Mouse (Mus musculus): Measurements from ENCODE around the gene Gse1. TPM values are rescaled to one million over a fixed set of nuclear protein-coding genes. Genes with fewer than 3 reads are reported as not detected.

The Gse1 gene
- total RNA-seq, 1 experiment, result 21.4 TPM

- Histone ChIP-seq H3K9me3 (ENCODE audit: control insufficient read depth, insufficient read depth, low read depth, low read length) (no peaks in the 10 kb centered on the region), H3K4me1 (ENCODE audit: control insufficient read depth in 2 of 2, insufficient read depth in 2 of 2, low read length in 2 of 2, poor library complexity in 1 of 2) (peaks cover 10 to 50% of the 10 kb centered on the region in 2 experiments; a peak in 3 of 4 replicates), H3K36me3 (ENCODE audit: control insufficient read depth, insufficient read depth, low read length, poor library complexity, severe bottlenecking) (no peaks in the 10 kb centered on the region), H3K9ac (ENCODE audit: insufficient read depth, low read depth, low read length, poor library complexity, severe bottlenecking) (no peak overlapping the region), H3K4me3 (ENCODE audit: insufficient read depth in 1 of 2, low read depth in 1 of 2, low read length in 2 of 2, poor library complexity in 1 of 2, severe bottlenecking in 1 of 2) (no peak overlapping the region; a peak in 1 of 4 replicates), H3K27ac (ENCODE audit: insufficient read depth, low read depth, low read length, poor library complexity, severe bottlenecking) (no peak overlapping the region)
- in situ Hi-C loops (cut with MboI; ENCODE audit: low sequenced_read_pairs in 2 of 2, unreplicated experiment in 2 of 2), result no loop called here
- no peak for DNase-seq (ENCODE audit: low read depth, low spot score)
- TF ChIP-seq HCFC1 (IDR thresholded peaks at IDR 0.05; ENCODE audit: borderline replicate concordance, insufficient read depth, low read length) (no peak), ZNF384 (IDR thresholded peaks at IDR 0.05; ENCODE audit: low read depth, low read length) (no peak), CHD2 (IDR thresholded peaks at IDR 0.05; ENCODE audit: low read depth, low read length) (no peak), MAFK (IDR thresholded peaks at IDR 0.05; ENCODE audit: insufficient read depth, low read depth, low read length) (no peak), ZC3H11A (IDR thresholded peaks at IDR 0.05; ENCODE audit: borderline replicate concordance, low read depth, low read length) (no peak)
Observed at GRCm38 (mm10) chr8:120425199-120425941, 197.1 kb downstream of the Gse1 start.

GRCm38 (mm10) chr8:120426105-120426504 is 197.8 kb downstream of the Gse1 start:
- Histone ChIP-seq H3K27ac (ENCODE audit: insufficient read depth, low read depth, low read length, poor library complexity, severe bottlenecking) (no peak overlapping the region), H3K36me3 (ENCODE audit: control insufficient read depth, insufficient read depth, low read length, poor library complexity, severe bottlenecking) (no peaks in the 10 kb centered on the region), H3K9me3 (ENCODE audit: control insufficient read depth, insufficient read depth, low read depth, low read length) (no peaks in the 10 kb centered on the region), H3K4me1 (ENCODE audit: control insufficient read depth in 2 of 2, insufficient read depth in 2 of 2, low read length in 2 of 2, poor library complexity in 1 of 2) (peaks cover 8 to 47% of the 10 kb centered on the region in 2 experiments; a peak in 3 of 4 replicates), H3K9ac (ENCODE audit: insufficient read depth, low read depth, low read length, poor library complexity, severe bottlenecking) (no peak overlapping the region), H3K4me3 (ENCODE audit: insufficient read depth in 1 of 2, low read depth in 1 of 2, low read length in 2 of 2, poor library complexity in 1 of 2, severe bottlenecking in 1 of 2) (no peak overlapping the region)
- in situ Hi-C loops (cut with MboI; ENCODE audit: low sequenced_read_pairs in 2 of 2, unreplicated experiment in 2 of 2), result no loop called here
- TF ChIP-seq MAFK (IDR thresholded peaks at IDR 0.05; ENCODE audit: insufficient read depth, low read depth, low read length), result no peak
- no peak for TF ChIP-seq HCFC1 (IDR thresholded peaks at IDR 0.05; ENCODE audit: borderline replicate concordance, insufficient read depth, low read length)
- TF ChIP-seq ZNF384 (IDR thresholded peaks at IDR 0.05; ENCODE audit: low read depth, low read length), result no peak
- no peak for TF ChIP-seq ZC3H11A (IDR thresholded peaks at IDR 0.05; ENCODE audit: borderline replicate concordance, low read depth, low read length)
- no peak for TF ChIP-seq CHD2 (IDR thresholded peaks at IDR 0.05; ENCODE audit: low read depth, low read length)
- DNase-seq (ENCODE audit: low read depth, low spot score), result no peak

GRCm38 (mm10) chr8:120426622-120427385 is 198.5 kb downstream of the Gse1 start:
- in situ Hi-C loops (cut with MboI; ENCODE audit: low sequenced_read_pairs in 2 of 2, unreplicated experiment in 2 of 2), result no loop called here
- no peak overlapping the region for H3K27ac ChIP-seq (ENCODE audit: insufficient read depth, low read depth, low read length, poor library complexity, severe bottlenecking)
- H3K4me1 ChIP-seq (ENCODE audit: control insufficient read depth in 2 of 2, insufficient read depth in 2 of 2, low read length in 2 of 2, poor library complexity in 1 of 2), result peaks cover 5 to 42% of the 10 kb centered on the region in 2 experiments; a peak in 3 of 4 replicates
- no peak overlapping the region for H3K4me3 ChIP-seq (ENCODE audit: insufficient read depth in 1 of 2, low read depth in 1 of 2, low read length in 2 of 2, poor library complexity in 1 of 2, severe bottlenecking in 1 of 2)
- H3K9ac ChIP-seq (ENCODE audit: insufficient read depth, low read depth, low read length, poor library complexity, severe bottlenecking), result no peak overlapping the region
- TF ChIP-seq MAFK (IDR thresholded peaks at IDR 0.05; ENCODE audit: insufficient read depth, low read depth, low read length) (no peak), CHD2 (IDR thresholded peaks at IDR 0.05; ENCODE audit: low read depth, low read length) (no peak), HCFC1 (IDR thresholded peaks at IDR 0.05; ENCODE audit: borderline replicate concordance, insufficient read depth, low read length) (no peak), ZC3H11A (IDR thresholded peaks at IDR 0.05; ENCODE audit: borderline replicate concordance, low read depth, low read length) (no peak), ZNF384 (IDR thresholded peaks at IDR 0.05; ENCODE audit: low read depth, low read length) (no peak)
- H3K9me3 ChIP-seq (ENCODE audit: control insufficient read depth, insufficient read depth, low read depth, low read length), result no peaks in the 10 kb centered on the region
- no peaks in the 10 kb centered on the region for H3K36me3 ChIP-seq (ENCODE audit: control insufficient read depth, insufficient read depth, low read length, poor library complexity, severe bottlenecking)
- no peak for DNase-seq (ENCODE audit: low read depth, low spot score)

- Histone ChIP-seq H3K36me3 (ENCODE audit: control insufficient read depth, insufficient read depth, low read length, poor library complexity, severe bottlenecking) (no peaks in the 10 kb centered on the region), H3K4me3 (ENCODE audit: insufficient read depth in 1 of 2, low read depth in 1 of 2, low read length in 2 of 2, poor library complexity in 1 of 2, severe bottlenecking in 1 of 2) (no peak overlapping the region), H3K9me3 (ENCODE audit: control insufficient read depth, insufficient read depth, low read depth, low read length) (no peaks in the 10 kb centered on the region), H3K27ac (ENCODE audit: insufficient read depth, low read depth, low read length, poor library complexity, severe bottlenecking) (no peak overlapping the region), H3K4me1 (ENCODE audit: control insufficient read depth in 2 of 2, insufficient read depth in 2 of 2, low read length in 2 of 2, poor library complexity in 1 of 2) (peaks cover 2 to 28% of the 10 kb centered on the region in 2 experiments; a peak in 2 of 4 replicates), H3K9ac (ENCODE audit: insufficient read depth, low read depth, low read length, poor library complexity, severe bottlenecking) (no peak overlapping the region)
- DNase-seq (ENCODE audit: low read depth, low spot score), result no peak
- TF ChIP-seq ZNF384 (IDR thresholded peaks at IDR 0.05; ENCODE audit: low read depth, low read length) (no peak), ZC3H11A (IDR thresholded peaks at IDR 0.05; ENCODE audit: borderline replicate concordance, low read depth, low read length) (no peak), HCFC1 (IDR thresholded peaks at IDR 0.05; ENCODE audit: borderline replicate concordance, insufficient read depth, low read length) (no peak), MAFK (IDR thresholded peaks at IDR 0.05; ENCODE audit: insufficient read depth, low read depth, low read length) (no peak), CHD2 (IDR thresholded peaks at IDR 0.05; ENCODE audit: low read depth, low read length) (no peak)
- in situ Hi-C loops (cut with MboI; ENCODE audit: low sequenced_read_pairs in 2 of 2, unreplicated experiment in 2 of 2), result no loop called here
Observed at GRCm38 (mm10) chr8:120428492-120428891, 200.2 kb downstream of the Gse1 start.
